Mouse (Mus musculus): ENCODE results near the gene Olfr1346. TPM values are rescaled to one million over a fixed set of nuclear protein-coding genes. Genes with fewer than 3 reads are reported as not detected.

Gene Olfr1346
- total RNA-seq (2023): not detected in 2 replicates

GRCm38 (mm10) chr7:6466951-6467350, at the start of gene Olfr1346:
Gene Olfr1346 (plus strand): TSS chr7:6467101.

GRCm38 (mm10) chr7:6438388-6438787, 28.5 kb upstream of the Olfr1346 start, which contains the start of gene Olfr1344:
Gene Olfr1344 (plus strand): TSS chr7:6438688.

GRCm38 (mm10) chr7:6455868-6456267, 11.0 kb upstream of the Olfr1346 start, which contains the start of gene Olfr1336:
Gene Olfr1336 (plus strand): TSS chr7:6456168.

GRCm38 (mm10) chr7:6486841-6487240, 19.9 kb downstream of the Olfr1346 start, which contains the start of gene Olfr5:
Gene Olfr5 (minus strand): TSS chr7:6486941.

GRCm38 (mm10) chr7:6499655-6500054, 32.8 kb downstream of the Olfr1346 start, which contains the start of gene Olfr1347:
Gene Olfr1347 (minus strand): TSS chr7:6499755.

GRCm38 (mm10) chr7:6508648-6509047, 41.7 kb downstream of the Olfr1346 start, which contains the start of gene Olfr1348:
Gene Olfr1348 (minus strand): TSS chr7:6508748.

GRCm38 (mm10) chr7:6522850-6523249, 55.9 kb downstream of the Olfr1346 start, which contains the start of gene Olfr1349:
Gene Olfr1349 (minus strand): TSS chr7:6522950.

Other genes with a start within 250 kb of the Olfr1346 start
- not detected in 2 replicates for gene Zscan5b, start 244.8 kb upstream of the Olfr1346 start, total RNA-seq (2023)
- not detected in 2 replicates for gene Epp13, start 214.4 kb upstream of the Olfr1346 start, total RNA-seq (2023)
- gene Zfp667, start 180.5 kb upstream of the Olfr1346 start, total RNA-seq (2023): 0.16 and 0.34 TPM in 2 replicates
- gene Zfp583, start 135.8 kb upstream of the Olfr1346 start, total RNA-seq (2023): 1.1 TPM in 1 of 2 replicates, not detected in the other
- not detected in 2 replicates for gene Gm3854, start 123.3 kb upstream of the Olfr1346 start, total RNA-seq (2023)
- 0.52 and 0.69 TPM in 2 replicates for gene Zfp78, start 103.8 kb upstream of the Olfr1346 start, total RNA-seq (2023)
- gene Zfp28, start 83.8 kb upstream of the Olfr1346 start, total RNA-seq (2023): 1.8 and 2.3 TPM in 2 replicates
- gene Smim17, start 68.4 kb upstream of the Olfr1346 start, total RNA-seq (2023): not detected in 2 replicates
- gene Gm20715, start 56.8 kb upstream of the Olfr1346 start, total RNA-seq (2023): 0.09 TPM in 1 of 2 replicates, not detected in the other
- not detected in 2 replicates for gene Olfr1344, start 28.4 kb upstream of the Olfr1346 start, total RNA-seq (2023)
- not detected in 2 replicates for gene Olfr1336, start 10.9 kb upstream of the Olfr1346 start, total RNA-seq (2023)
- gene Olfr5, start 19.8 kb downstream of the Olfr1346 start, total RNA-seq (2023): not detected in 2 replicates
- gene Olfr1347, start 32.7 kb downstream of the Olfr1346 start, total RNA-seq (2023): not detected in 2 replicates
- gene Olfr1348, start 41.6 kb downstream of the Olfr1346 start, total RNA-seq (2023): not detected in 2 replicates
- gene Olfr1349, start 55.8 kb downstream of the Olfr1346 start, total RNA-seq (2023): not detected in 2 replicates
- not detected in 2 replicates for gene Olfr1350, start 97.7 kb downstream of the Olfr1346 start, total RNA-seq (2023)
- not detected in 2 replicates for gene Zim1, start 229.3 kb downstream of the Olfr1346 start, total RNA-seq (2023)

All from neutrophil, adult 65 days (primary cell).